Mouse (Mus musculus) inflammation-experienced regulatory T-cells, adult 6 months (primary cell): ENCODE results near the gene Grk6. TPM values are rescaled to one million over a fixed set of nuclear protein-coding genes. Genes with fewer than 3 reads are reported as not detected.

Source experiments
- ATAC-seq: one replicate; pipeline ENCODE4 v1.8.0; 2017
- polyA plus RNA-seq, 3 experiments: library from polyadenylated mRNA; unstranded; fragments of 100-300 nt; shearing (Covaris generic); gene quantifications; one replicate each; pipeline ENCODE4 v1.2.1; 2017

The Grk6 gene
- polyA plus RNA-seq, 3 experiments from 2014 or later, result 35.3 to 50.0 (median 40.5) TPM

- no peak for ATAC-seq
Observed at GRCm38 (mm10) chr13:55465830-55466440, 21.1 kb downstream of the Grk6 start.

GRCm38 (mm10) chr13:55468851-55469560 lies 24.1 kb downstream of the Grk6 start:
- no peak for ATAC-seq

GRCm38 (mm10) chr13:55470372-55470771 lies 25.5 kb downstream of the Grk6 start:
- ATAC-seq, result no peak

GRCm38 (mm10) chr13:55471156-55471818 lies 26.4 kb downstream of the Grk6 start:
- peak; percentile 67 for ATAC-seq

GRCm38 (mm10) chr13:55471819-55472131 lies 26.9 kb downstream of the Grk6 start:
- peak; percentile 6 for ATAC-seq

GRCm38 (mm10) chr13:55472132-55473022 lies 27.5 kb downstream of the Grk6 start:
- peak; percentile 32 for ATAC-seq

- no peak for ATAC-seq
Observed at GRCm38 (mm10) chr13:55473076-55473831, 28.4 kb downstream of the Grk6 start.

- no peak for ATAC-seq
Observed at GRCm38 (mm10) chr13:55473961-55474360, 29.1 kb downstream of the Grk6 start.

- no peak for ATAC-seq
Observed at GRCm38 (mm10) chr13:55474621-55475069, 29.8 kb downstream of the Grk6 start.

- ATAC-seq, result no peak
Observed at GRCm38 (mm10) chr13:55475750-55476149, 30.9 kb downstream of the Grk6 start.

- no peak for ATAC-seq
Observed at GRCm38 (mm10) chr13:55476256-55476655, 31.4 kb downstream of the Grk6 start.

GRCm38 (mm10) chr13:55477492-55477891 lies 32.6 kb downstream of the Grk6 start:
- no peak for ATAC-seq

- ATAC-seq, result no peak
Observed at GRCm38 (mm10) chr13:55478036-55478435, 33.2 kb downstream of the Grk6 start.

- peak; percentile 25 for ATAC-seq
Observed at GRCm38 (mm10) chr13:55479008-55479407, 34.1 kb downstream of the Grk6 start.

GRCm38 (mm10) chr13:55479929-55480328 lies 35.1 kb downstream of the Grk6 start:
- ATAC-seq, result no peak

- no peak for ATAC-seq
Observed at GRCm38 (mm10) chr13:55482542-55482941, 37.7 kb downstream of the Grk6 start.

GRCm38 (mm10) chr13:55483071-55483470 lies 38.2 kb downstream of the Grk6 start:
- ATAC-seq, result no peak

- ATAC-seq, result no peak
Observed at GRCm38 (mm10) chr13:55483593-55483992, 38.7 kb downstream of the Grk6 start.

- no peak for ATAC-seq
Observed at GRCm38 (mm10) chr13:55484520-55485088, 39.7 kb downstream of the Grk6 start.

- ATAC-seq, result no peak
Observed at GRCm38 (mm10) chr13:55486029-55486794, 41.3 kb downstream of the Grk6 start.
